Mouse (Mus musculus): ENCODE results near the gene Car9.

The Car9 gene

DNA sequence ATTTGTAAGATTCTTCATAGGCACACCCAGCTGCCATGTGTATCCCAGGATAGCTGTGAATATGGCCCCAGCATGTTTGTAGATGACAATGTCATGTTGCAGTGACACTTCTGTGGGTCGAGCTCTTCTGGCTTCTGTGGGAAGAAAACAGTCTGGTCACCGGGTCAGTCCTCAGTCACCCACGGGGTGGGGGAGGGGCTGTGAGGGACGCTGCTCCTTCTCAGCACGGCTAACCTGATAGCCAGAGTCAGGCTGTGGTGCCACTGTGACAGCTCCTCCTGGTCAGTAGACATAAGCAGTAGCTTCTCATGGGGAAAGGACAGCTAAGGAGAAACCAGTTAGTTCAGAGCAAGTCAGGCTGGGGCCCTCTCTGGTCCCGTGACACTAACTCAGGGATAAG is 10.2 kb upstream of the Car9 start:
- no peak for DNase-seq

DNA sequence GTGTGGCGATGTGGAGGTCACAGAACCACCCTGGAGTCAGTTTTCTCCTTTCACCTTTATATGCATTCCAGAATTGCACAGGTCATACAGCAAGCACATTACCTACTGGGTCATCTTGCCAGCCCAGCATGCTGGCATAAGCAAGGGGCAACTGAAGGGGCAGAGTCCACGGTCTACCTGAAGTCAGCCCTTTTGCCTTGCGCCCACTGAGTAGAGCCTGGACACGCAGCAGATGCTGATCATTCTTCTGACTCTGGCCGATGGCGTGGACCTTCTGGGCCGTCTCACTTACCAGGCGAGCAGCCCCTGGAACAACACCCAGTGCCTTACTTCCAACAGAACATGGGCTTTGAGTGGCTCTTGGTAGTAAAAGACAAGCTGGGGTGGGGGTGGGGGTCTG is 9.4 kb upstream of the Car9 start:
- DNase-seq: no peak

DNA sequence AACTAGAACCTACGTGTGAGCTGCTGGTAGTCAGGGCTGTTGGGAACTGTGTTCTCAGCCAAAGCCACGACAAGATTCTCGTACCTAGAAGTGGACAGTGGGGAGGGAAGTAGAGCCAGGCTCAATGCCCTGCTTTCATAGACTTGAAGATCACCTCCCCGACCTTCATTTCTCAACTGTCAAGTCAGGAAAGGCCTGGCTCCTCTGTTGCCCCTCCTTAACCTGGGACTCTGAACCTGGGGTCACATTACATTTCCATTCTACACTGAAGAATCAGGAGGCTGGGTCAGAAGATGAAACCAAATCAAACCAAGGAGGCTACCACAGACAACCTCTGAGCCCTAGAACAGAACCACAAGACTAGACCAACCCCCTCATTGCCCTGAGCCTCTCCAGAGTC is 8.8 kb upstream of the Car9 start:
- DNase-seq: no peak

DNA sequence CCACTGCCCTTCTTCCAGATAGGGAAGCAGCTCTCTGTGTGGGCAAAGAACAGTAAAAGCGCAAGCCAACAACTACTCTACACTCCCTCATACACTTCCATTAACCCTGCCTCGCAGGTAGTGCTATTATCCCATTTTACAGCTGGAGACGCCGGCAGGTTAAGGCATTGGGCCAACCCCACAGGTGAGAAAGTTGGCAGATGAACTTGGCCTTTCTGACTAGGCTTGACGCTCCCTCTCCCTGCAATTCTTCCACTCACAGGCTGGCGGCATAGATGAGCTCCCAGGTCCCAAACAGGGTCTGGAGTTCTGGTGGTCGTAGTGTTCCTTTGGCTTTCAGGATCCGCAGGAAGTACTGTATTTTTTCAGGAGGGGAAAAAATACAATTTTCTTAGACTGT is 7.8 kb upstream of the Car9 start:
- peak; percentile 74 for DNase-seq

DNA sequence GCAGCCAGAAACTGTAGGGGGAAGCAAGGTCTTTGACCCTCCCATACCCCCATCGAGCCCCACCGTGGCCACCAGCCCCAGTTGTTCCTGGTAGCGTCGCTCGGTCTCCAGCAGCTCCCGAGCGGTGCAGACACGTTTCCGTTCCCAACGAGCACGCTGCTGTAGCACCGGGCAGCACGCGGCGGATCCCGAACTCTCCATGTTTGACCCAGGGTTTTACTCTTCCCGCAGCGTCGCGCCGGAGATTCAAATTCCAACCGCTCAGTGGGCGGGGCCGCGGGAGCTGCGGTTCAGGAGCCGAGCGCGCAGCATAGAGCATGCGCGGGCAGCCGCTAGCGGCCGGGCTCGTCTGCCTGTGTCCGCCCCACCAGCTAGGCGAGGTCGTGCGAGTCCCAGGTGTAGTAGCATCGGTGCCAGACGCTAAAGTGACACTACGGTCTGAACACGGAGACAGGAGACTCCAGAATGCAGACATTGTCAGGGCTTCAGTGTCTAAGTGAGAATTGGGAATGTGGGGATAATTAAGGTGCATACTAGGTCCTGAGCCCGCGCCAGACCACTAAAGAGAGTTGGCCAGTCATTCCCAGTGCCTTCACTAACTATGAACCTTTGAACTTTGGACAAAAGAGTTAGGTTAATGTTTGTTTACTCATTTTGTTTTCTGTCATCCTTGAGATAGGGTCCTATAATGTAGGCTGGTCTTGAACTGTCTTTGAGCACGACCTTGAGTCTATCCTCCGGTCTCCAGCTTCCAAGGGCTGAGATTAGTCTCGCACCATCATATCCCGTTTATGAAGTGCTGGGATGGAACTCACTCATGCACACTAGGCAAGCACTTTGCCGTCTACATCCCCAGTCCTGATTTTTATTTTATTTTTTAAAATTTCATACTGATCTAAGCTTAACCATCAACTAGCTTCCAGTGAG is 7.1 kb upstream of the Car9 start, which contains the start of gene Arhgef39:
Gene Arhgef39, minus strand, starts transcription at position 289 of the 927 bp plus-strand sequence.
- DNase-seq: peak; percentile 92

DNA sequence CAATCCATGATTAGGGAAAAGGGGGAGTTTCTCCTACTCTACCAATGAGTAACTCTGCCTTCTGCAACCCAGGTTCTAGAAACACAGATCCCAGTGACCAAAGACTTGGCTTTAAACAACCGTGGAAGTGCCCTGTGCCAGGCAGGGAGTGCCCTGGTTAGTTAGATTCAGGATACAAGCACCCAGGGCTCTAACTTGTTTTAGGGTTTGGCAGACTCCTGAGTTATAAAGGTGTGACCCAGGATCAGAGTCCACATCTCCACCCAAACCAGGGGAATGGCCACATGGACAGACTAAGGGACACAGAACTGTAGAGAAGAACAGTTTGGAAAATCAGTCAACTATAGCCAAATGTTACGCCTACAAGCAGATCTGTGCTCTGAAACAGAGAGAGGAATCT is 3.7 kb upstream of the Car9 start:
- DNase-seq: no peak

DNA sequence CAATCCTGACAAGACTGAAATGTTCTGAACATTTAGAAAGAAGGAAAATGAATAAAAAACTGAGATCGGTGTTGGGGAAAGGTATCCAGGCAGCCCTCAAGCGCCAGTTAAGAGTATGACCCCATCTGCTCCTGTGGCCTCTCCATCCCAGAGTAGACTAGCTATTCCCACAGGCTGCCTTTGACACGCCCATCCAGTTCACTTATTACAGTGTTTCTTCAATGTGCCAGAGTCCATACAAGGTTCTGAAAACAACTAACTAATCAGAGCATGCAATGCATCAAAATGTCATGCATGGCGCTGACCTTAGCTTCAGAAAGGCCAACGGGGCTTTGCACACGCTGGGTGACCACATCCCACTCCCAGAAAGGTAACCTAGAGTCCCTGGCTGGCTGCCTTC is 3.3 kb upstream of the Car9 start:
- no peak for DNase-seq

DNA sequence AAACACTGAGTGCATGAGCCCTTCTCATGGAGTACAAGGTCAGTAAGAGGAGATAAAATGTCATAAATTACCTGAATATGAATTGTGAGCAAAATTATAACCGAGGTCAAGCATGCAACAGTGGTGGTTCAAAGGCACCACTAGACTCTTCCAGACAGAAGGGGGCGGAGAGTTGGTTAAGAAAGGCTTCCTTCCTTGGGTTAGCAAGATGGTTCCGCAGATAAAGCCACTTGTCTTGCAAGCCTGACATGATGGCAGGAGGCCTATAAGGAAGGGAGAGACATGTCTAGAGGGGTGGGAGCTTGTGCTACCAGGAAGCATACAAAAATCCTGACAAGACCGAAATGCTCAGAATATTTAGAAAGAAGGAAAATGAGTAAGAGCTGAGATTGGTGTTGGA is 2.5 kb upstream of the Car9 start:
- DNase-seq: no peak

DNA sequence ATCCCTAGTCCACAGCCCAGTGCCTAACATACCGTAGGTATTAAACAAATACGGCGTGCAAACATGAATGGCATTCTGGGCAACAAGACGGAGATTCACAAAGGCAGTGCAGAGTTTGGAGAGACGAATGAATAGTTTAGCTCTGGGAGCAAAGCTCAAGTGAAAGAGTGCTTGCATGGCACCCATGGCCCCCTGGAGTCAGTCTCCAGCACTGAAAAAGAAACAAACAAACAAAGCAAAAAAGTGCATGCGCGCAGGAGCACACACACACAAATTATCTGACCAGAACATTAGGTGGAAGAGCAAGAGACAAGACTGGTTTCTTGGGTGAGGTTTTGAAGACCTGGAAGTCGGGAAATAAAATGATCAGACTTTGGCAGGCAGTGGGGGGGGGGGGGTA is 692 bp upstream of the Car9 start:
- no peak for DNase-seq

DNA sequence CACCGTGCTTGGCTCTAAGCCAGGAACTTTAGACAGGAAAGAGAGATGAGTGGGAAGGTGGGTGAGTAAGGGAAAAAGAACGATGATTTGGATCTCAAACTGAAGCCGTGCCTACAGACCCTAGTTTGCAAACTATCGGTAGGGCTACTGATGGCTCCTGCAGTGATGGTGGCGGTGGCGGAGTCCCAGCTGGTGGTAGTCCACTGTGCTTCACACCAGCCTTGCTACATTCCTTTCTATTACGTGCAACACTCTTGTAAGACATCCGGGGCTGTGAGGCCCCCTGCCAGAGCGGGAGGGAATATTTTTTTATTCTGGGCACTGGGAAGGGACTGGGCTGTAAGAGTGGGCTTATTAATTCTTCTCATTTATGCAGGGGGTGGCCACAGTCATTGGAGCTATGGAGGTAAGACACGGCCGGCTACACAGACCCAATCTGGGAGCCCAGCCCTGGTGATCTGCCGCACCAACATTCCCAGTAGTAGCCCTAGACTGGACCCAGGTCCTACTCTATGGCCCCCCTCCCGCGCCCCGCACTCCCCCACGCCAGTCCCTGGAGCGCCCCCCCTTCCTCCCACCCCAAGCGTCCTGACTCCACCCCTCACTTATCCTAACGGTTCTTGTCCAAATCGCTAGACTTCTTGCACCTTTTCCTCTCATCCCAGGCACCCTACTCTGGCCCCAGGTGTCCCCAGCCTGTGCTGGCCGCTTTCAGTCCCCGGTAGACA is 1.3 kb downstream of the Car9 start:
- DNase-seq: no peak

DNA sequence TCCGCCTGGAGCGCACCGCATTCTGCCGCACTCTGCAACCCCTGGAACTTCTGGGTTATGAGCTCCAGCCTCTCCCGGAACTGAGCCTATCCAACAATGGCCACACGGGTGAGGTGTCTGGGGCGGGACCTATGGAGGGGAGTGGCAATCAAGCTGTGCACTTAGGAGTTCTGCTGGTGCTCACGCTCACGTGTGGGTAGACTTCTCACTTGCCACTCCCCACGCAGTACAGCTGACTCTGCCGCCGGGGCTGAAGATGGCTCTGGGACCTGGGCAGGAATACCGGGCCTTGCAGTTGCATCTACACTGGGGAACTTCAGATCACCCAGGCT is 1.9 kb downstream of the Car9 start:
- DNase-seq: peak; percentile 75

DNA sequence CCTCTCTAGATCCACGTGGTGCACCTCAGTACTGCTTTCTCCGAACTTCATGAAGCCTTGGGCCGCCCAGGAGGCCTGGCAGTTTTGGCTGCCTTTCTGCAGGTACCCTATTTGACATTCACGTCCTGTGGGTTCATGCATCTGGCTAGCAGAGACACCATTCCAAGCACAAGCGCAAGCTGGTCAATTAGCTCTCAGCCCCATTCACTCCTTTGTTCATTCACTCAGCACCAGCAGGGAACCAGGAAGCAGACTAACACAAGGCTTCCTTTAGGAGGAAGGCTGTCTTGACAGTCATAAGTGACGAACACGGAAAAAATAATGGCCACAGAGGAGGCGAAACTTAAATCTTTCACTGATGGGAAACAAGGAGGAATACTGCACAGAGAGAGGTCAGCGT is 2.3 kb downstream of the Car9 start:
- DNase-seq: peak; percentile 53

DNA sequence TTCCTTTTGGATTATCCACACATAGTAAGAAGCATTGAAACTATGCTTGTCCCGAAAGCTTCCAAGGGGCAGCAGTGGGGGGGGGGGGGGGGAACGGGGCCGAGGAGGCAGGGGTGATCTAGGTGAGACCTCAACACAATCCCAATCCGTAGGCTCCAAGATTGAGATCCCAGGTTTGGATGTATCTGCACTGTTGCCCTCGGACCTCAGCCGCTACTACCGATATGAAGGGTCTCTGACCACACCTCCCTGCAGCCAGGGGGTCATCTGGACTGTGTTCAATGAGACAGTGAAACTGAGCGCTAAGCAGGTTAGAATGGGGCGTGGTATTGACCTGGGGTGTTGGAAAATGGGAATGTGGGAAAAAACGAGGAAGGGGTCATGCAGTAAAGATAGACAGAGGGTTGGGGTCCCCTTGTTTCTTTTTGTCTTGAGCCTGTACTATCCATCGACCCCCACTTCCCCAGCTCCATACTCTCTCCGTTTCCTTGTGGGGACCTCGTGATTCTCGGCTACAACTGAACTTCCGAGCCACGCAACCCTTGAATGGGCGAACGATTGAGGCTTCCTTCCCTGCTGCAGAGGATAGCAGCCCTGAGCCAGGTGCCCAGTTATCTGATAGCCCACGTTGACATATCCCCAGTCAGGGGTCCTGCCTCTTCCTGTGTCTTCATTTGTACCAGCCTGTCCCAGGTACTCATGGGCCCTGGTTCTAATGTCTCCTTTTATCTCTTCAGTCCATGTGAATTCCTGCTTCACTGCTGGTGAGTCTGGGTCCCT is 5.1 kb downstream of the Car9 start:
- no peak for DNase-seq

DNA sequence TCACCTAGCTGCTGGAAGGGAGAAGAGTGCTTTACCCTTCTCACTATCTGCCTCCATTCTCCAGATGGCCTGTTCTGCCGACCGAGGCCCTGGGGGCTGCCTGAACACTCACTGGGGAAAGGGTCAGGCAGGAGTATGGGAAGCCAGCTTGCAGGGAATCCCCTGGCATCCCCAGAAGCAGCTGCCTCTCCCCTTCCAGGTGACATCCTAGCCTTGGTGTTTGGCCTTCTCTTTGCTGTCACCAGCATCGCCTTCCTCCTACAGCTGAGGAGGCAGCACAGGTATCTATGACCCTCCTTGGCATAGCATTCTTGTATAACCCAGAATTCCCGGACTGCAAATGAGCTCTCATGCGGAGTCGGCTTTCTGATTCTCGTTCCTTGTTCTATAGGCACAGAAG is 5.9 kb downstream of the Car9 start:
- DNase-seq: no peak

DNA sequence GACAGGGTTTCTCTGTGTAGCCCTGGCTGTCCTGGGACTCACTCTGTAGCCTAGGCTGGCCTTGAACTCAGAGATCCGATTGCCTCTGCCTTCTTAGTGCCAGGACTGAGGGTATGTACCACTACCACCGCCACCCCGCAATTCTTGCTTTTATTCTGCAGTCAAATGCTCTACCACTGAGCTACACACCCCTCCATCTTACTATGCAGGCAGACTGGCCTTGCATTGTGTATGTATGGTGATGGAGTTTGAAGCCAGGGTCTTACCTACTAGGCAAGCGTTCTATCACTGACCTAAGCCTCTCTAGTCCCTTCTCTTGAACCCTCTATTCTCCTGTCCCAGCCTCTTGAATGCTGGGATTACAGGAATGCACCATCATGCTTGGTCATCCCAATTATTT is 6.5 kb downstream of the Car9 start:
- no peak for DNase-seq

DNA sequence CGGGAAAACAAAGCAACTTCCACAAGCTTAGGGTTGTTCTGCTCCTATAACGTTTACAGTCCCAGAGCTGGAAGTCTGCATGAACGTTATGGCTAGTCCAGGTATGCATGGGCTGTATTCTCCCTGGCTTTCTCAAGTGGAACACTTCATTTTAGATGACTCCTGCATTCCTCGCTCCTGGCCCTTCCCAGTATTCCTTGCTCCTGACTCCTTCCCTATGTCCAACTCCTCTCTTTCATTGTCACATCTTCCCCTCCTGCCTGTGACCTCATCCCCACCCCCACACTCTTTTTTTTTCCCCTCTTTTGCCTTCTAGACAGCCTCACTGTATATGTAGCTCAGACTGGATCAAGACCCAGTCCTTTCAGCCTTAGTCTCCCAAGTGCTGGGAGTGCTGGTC is 7.0 kb downstream of the Car9 start:
- DNase-seq: no peak

DNA sequence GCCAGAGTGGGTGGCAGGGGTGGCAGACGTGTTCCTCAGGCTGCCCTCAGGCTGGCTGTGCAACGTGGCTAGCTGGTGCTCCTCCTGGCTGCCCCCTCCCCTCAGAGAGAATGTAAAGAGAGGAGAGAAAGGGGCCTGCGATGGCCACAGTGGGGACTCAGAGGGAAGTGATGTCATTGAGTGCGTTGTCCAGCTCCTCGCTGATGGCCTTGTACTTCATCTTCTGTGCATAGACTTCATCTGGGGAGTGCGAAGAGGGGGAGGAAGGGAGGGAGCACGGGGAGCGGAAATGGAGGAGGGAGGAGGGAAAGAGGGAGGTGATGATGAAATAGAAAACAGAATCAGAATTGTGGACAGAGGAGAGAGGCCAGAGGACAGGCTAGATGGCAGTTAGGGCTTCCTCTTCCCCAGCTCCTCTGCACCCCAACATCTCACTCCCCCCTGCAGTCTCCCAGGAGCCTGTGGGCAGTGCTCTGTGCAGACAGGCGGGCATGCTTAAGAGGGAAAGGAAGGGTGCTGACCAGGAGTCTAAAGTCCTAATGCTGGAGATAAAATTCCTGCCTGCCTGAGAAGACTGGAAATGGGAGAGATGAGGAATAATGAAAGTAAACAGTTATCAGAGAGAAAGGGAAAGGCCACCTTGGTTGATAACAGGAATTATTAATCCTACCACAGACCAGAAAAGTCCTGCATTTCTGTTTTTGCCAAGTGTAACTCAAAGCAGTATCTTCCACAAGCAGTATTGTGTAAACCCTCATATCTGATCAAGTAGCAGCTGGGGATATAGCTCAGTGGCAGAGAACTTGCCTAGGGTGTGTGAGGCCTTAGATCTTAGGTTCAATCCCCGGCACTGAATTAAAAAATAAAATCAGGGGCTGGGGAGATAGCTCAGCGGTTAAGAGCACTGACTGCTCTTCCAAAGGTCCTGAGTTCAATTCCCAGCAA is 9.3 kb downstream of the Car9 start:
- DNase-seq: no peak

DNA sequence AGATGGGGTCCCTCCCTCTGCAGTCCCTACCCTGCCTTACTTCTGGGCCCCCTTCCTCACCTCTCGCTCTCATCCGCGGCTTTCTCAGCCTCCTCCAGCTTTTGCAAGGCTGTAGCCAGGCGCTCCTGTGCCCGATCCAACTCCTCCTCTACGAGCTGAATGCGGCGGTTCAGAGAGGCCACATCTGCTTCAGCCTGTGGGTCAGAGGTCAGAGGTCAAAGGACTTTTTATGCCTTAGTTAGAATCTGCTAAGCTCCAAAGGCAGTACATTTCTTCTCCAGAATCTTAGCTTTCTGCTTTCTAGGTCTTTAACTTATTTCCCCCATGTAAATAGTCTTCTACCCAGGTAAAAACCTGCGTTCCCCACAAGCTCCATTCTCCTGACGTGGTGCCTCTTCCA is 12.8 kb downstream of the Car9 start:
- no peak for DNase-seq

DNA sequence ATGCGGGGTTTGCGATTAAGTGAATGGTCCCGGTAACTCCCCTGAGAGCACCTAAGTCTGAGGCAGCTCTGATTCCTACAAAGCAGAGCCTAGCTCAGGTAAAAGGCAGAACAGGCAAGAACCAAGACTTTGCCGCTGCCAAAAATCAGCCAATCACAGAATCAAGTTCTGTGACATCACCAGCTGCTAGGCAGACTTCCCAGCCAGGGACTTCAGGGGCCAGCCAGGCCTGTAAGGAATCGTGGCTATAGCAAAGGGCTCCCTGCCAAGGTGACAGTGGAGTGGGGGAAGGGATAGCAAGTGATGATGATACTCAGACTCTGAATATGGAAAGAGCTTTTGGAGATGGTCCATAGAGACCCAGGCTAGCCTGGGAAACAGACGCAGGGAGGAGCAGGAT is 13.2 kb downstream of the Car9 start:
- DNase-seq: peak; percentile 84

DNA sequence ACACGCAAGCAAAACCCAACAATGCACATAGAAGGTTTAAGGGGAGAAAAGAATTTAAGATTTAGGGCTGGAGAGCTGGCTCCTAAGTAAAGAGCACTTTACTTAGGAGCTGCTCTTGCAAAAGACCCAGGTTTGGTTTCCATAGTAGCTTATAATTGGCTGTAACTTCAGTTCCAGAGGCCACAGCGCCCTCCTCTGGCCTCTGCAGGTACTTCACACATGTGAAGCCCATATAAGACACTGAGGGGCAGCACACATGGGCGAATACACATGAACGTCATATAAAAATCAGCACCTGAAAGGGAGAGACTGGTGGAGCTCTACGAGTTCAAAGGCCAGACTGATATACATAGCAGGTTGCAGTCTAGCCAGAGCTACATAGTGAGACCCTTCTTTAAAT is 21.1 kb downstream of the Car9 start:
- DNase-seq: peak; percentile 23

DNA sequence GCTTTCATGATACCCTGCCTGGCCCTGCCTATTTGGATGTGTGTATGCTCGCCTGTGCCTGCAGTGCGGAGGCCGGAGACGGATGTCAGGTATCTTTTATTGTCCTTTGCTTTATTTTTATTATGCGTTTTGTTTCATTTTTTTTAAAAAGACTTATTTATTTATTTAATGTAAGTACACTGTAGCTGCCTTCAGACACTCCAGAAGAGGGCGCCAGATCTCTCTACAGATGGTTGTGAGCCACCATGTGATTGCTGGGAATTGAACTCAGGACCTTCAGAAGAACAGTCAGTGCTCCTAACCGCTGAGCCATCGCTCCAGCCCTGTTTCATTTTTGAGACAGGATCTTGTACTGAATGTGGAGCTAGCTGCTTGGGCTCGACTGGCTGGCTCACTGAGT is 21.7 kb downstream of the Car9 start:
- peak; percentile 21 for DNase-seq

DNA sequence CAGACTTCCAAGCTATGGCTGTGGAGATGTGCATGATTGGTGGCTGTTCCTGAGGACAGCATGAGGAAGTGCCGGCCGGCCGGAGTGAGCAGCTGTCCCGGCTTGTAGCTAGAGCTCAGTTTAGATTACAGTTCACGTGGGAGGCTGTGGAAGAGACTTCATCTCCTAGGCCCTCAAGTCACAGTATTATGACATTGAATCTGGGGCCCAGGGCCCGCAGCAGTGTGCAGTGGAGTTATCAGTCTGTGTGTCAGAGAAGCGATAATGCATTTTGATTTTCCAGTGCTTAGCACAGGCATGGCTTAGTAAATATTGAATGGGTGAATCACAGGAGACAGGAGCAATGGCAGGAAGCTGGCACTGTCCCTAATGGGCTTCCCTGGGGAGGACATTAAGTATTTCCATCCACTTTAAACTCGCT is 23.3 kb downstream of the Car9 start:
- peak; percentile 26 for DNase-seq

All from retina, postnatal 1 day (tissue).